Mouse (Mus musculus): ENCODE measurements at regions not wholly inside any gene's neighbourhood (a gene's known extent, or its start where the extent isn't known, plus 50 kb on each side); places are given as distances from the start of the nearest gene placed in this dataset.

DNA sequence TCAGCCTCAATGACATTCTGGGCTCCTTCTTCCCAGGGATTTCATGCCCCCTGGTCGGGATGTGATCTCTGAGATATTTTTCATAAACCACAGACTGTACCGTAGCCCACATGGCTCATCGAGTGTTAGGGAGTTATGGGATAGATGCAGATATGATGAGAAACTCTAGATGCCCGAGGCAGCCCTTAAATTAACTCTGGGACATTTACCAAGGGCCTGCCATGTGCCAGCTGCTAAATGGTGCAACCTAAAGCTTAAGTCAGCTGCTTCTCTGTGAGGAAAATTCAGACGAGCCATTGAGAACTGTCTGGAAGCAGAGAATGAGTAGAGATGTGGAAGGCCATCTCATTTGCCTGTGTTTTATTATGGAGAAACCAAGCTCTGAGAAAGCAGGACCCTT lies 282.6 kb upstream of the Eif4g2 start:
- Histone ChIP-seq H3K9me3 (ENCODE audit: control insufficient read depth, low read length) (no peaks in the 10 kb centered on the region), H3K4me3 (ENCODE audit: insufficient read depth in 1 of 2, low read depth in 2 of 2, low read length in 2 of 2) (no peak overlapping the region), H3K9ac (replicated peaks) (no peak overlapping the region), H3K27ac (no peak overlapping the region), H3K4me2 (ENCODE audit: low read depth) (no peak overlapping the region), H3K4me1 (replicated peaks; ENCODE audit: control insufficient read depth in 2 of 2, insufficient read depth in 2 of 2, low read length in 1 of 2) (no peaks in the 10 kb centered on the region), H3K36me3 (replicated peaks; ENCODE audit: control insufficient read depth, insufficient read depth, low read depth) (no peaks in the 10 kb centered on the region), H3K27me3 (ENCODE audit: control insufficient read depth, insufficient read depth, low read length) (no peaks in the 10 kb centered on the region)
- 42% methylated on average over 5 of the region's 5 CpGs for WGBS (ENCODE audit: insufficient replicate concordance)
- TF ChIP-seq CTCF (IDR thresholded peaks at IDR 0.05; ENCODE audit: low read depth) (no peak), EP300 (IDR thresholded peaks at IDR 0.05; ENCODE audit: low read depth) (no peak)
- ATAC-seq (ENCODE audit: insufficient read depth) (no peak), DNase-seq (ENCODE audit: low read depth in 3 of 3, low spot score in 3 of 3) (no peak)

DNA sequence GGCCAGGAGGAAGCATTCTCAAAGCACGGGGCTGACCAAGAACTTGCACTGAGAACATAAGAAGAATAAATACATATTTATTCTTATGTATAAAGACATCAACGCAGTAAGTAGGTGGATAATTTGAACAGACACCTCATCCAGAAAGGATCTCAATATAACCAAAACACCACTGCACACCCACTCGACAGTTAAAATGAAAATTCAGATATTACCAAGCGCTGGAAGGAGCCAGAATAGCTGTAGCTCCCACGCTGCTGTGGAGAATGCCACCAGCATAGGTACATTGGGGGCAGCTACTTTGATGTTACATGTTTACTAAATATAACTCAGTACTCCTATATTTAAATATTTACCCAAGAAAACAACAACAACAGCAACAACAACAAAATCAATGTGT lies 280.4 kb upstream of the Eif4g2 start:
- ATAC-seq (ENCODE audit: insufficient read depth) = no peak
- no peak overlapping the region for H3K27ac ChIP-seq
- H3K4me3 ChIP-seq (ENCODE audit: insufficient read depth in 1 of 2, low read depth in 2 of 2, low read length in 2 of 2) = no peak overlapping the region
- H3K4me2 ChIP-seq (ENCODE audit: low read depth) = no peak overlapping the region
- no peaks in the 10 kb centered on the region for H3K36me3 ChIP-seq (replicated peaks; ENCODE audit: control insufficient read depth, insufficient read depth, low read depth)
- 55% methylated on average over 5 of the region's 5 CpGs for WGBS (ENCODE audit: insufficient replicate concordance)
- H3K27me3 ChIP-seq (ENCODE audit: control insufficient read depth, insufficient read depth, low read length) = no peaks in the 10 kb centered on the region
- TF ChIP-seq EP300 (IDR thresholded peaks at IDR 0.05; ENCODE audit: low read depth) = no peak
- no peak for TF ChIP-seq CTCF (IDR thresholded peaks at IDR 0.05; ENCODE audit: low read depth)
- no peak for DNase-seq (ENCODE audit: low read depth in 3 of 3, low spot score in 3 of 3)
- H3K9me3 ChIP-seq (ENCODE audit: control insufficient read depth, low read length) = no peaks in the 10 kb centered on the region
- no peak overlapping the region for H3K9ac ChIP-seq (replicated peaks)
- H3K4me1 ChIP-seq (replicated peaks; ENCODE audit: control insufficient read depth in 2 of 2, insufficient read depth in 2 of 2, low read length in 1 of 2) = no peaks in the 10 kb centered on the region

DNA sequence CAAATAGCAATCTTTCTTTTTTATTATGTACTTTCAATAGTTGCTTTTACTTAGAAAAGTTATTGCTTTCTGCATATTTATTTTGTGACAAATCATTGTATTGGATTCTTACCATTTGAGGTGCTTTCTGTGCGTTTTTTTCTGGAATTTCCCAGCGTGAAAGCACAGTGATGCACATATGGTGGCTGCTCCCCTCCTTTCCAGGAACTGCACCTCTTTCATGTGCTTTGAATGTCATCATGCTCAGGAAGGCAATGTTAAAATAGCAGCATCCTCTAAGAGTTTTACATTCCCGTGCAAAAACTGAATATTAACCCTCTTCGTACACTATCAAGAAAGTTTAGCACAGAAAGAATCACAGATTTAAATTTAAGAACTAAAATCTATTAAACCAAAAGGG lies 279.8 kb upstream of the Eif4g2 start:
- TF ChIP-seq CTCF (IDR thresholded peaks at IDR 0.05; ENCODE audit: low read depth) = no peak
- TF ChIP-seq EP300 (IDR thresholded peaks at IDR 0.05; ENCODE audit: low read depth) = no peak

DNA sequence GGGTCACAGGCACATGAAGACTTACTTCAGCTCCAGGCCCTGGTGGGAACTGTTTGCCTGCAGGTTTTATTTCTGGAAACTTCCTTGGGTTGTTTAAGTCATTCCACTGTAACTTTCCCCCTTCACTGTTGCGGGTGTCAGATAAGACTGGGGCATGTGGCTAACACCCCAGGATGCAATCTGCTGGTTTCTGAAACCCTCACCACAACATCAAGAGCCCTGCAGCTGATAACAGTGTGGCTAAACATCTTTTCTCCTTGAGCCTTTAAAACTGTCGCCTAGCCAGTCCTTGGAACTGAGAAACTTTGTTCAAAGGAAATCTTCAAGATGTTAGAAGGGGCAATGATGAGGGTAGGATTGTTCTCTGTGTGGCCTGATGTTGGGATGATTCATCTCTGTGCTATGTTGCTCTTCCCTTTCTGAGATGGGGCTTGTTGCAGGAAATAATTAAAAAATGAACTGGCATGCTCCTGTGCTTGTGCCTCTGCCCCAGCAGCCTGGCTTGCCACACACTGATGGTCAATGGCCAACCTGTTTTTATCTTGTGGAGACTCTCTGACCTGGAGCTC lies 272.3 kb upstream of the Eif4g2 start:
- Histone ChIP-seq H3K36me3 (replicated peaks; ENCODE audit: control insufficient read depth, insufficient read depth, low read depth) (no peaks in the 10 kb centered on the region), H3K9me3 (ENCODE audit: control insufficient read depth, low read length) (no peaks in the 10 kb centered on the region), H3K27ac (no peak overlapping the region), H3K4me3 (ENCODE audit: insufficient read depth in 1 of 2, low read depth in 2 of 2, low read length in 2 of 2) (no peak overlapping the region), H3K27me3 (ENCODE audit: control insufficient read depth, insufficient read depth, low read length) (no peaks in the 10 kb centered on the region), H3K4me2 (ENCODE audit: low read depth) (no peak overlapping the region), H3K9ac (replicated peaks) (no peak overlapping the region), H3K4me1 (replicated peaks; ENCODE audit: control insufficient read depth in 2 of 2, insufficient read depth in 2 of 2, low read length in 1 of 2) (no peaks in the 10 kb centered on the region)
- no peak for TF ChIP-seq CTCF (IDR thresholded peaks at IDR 0.05; ENCODE audit: low read depth)
- no peak for TF ChIP-seq EP300 (IDR thresholded peaks at IDR 0.05; ENCODE audit: low read depth)
- no peak for ATAC-seq (ENCODE audit: insufficient read depth)
- WGBS (ENCODE audit: insufficient replicate concordance) = 9% methylated on average over 2 of the region's 2 CpGs
- no peak for DNase-seq (ENCODE audit: low read depth in 3 of 3, low spot score in 3 of 3)

More for the DNA sequence above, 279.8 kb upstream of the Eif4g2 start:
- DNase-seq (ENCODE audit: low read depth in 3 of 3, low spot score in 3 of 3) = no peak
- Histone ChIP-seq H3K9ac (replicated peaks) (no peak overlapping the region), H3K4me3 (ENCODE audit: insufficient read depth in 1 of 2, low read depth in 2 of 2, low read length in 2 of 2) (no peak overlapping the region), H3K9me3 (ENCODE audit: control insufficient read depth, low read length) (no peaks in the 10 kb centered on the region), H3K27me3 (ENCODE audit: control insufficient read depth, insufficient read depth, low read length) (no peaks in the 10 kb centered on the region), H3K4me2 (ENCODE audit: low read depth) (no peak overlapping the region), H3K27ac (no peak overlapping the region), H3K36me3 (replicated peaks; ENCODE audit: control insufficient read depth, insufficient read depth, low read depth) (no peaks in the 10 kb centered on the region), H3K4me1 (replicated peaks; ENCODE audit: control insufficient read depth in 2 of 2, insufficient read depth in 2 of 2, low read length in 1 of 2) (no peaks in the 10 kb centered on the region)
- WGBS (ENCODE audit: insufficient replicate concordance) = 64% methylated on average over 4 of the region's 4 CpGs
- ATAC-seq (ENCODE audit: insufficient read depth) = no peak

DNA sequence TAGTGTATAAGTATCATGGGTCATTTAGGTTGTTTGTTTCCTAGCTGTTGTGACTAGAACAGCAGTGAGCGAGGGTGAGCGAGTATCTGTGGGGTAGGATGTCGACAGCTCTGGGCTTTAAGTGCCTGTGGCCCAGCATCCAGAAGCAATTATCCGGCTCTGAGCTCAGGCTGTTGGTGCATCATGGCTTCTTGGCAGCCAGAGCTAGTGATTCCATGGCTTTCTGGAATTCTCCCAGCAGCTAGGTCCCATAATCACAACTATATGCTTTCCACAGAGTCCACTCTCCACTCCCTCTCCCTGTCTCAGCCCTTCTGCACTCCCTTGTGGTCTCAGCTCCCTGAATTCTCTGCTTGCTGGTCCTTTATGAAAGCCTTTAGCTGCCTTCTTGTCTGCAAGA lies 271.2 kb upstream of the Eif4g2 start:
- Histone ChIP-seq H3K9me3 (ENCODE audit: control insufficient read depth, low read length) (no peaks in the 10 kb centered on the region), H3K27ac (no peak overlapping the region), H3K4me1 (replicated peaks; ENCODE audit: control insufficient read depth in 2 of 2, insufficient read depth in 2 of 2, low read length in 1 of 2) (no peaks in the 10 kb centered on the region), H3K36me3 (replicated peaks; ENCODE audit: control insufficient read depth, insufficient read depth, low read depth) (no peaks in the 10 kb centered on the region), H3K9ac (replicated peaks) (no peak overlapping the region), H3K4me3 (ENCODE audit: insufficient read depth in 1 of 2, low read depth in 2 of 2, low read length in 2 of 2) (no peak overlapping the region), H3K4me2 (ENCODE audit: low read depth) (no peak overlapping the region), H3K27me3 (ENCODE audit: control insufficient read depth, insufficient read depth, low read length) (no peaks in the 10 kb centered on the region)
- DNase-seq (ENCODE audit: low read depth in 3 of 3, low spot score in 3 of 3) = no peak
- 70% methylated on average over 4 of the region's 4 CpGs for WGBS (ENCODE audit: insufficient replicate concordance)
- ATAC-seq (ENCODE audit: insufficient read depth) = no peak
- TF ChIP-seq EP300 (IDR thresholded peaks at IDR 0.05; ENCODE audit: low read depth) (no peak), CTCF (IDR thresholded peaks at IDR 0.05; ENCODE audit: low read depth) (no peak)

All from liver, embryonic 14.5 days (tissue).